ENCODE assay signal across 9 mouse cellular contexts in genomic region chr2:9884533-9885216, GRCm38 (mm10). TPM values are rescaled to one million over a fixed set of nuclear protein-coding genes. Genes with fewer than 3 reads are reported as not detected.
A peak's percentile ranks its signal among the peaks of the same experiment; 100 is the strongest.
DNase-seq lines count a peak whose midpoint lies in the region; ATAC-seq lines count a peak whose summit lies in the region.
"Had no signal": no experiment of that assay in that cellular context is flagged by ENCODE, and none has a peak within 500 bp of the region (broad histone marks: within the 10 kb centered on the region; RNA-seq: fewer than 3 reads in every experiment).

No protein-coding gene starts in this region.

- peak overlapping the region; percentile 68 for H3K9ac ChIP-seq in kidney, embryonic 16.5 days (replicated peaks; ENCODE audit: low read length)
- no peak overlapping the region for H3K9ac ChIP-seq in embryonic facial prominence, embryonic 15.5 days
- no peak overlapping the region for H3K9ac ChIP-seq in limb, embryonic 13.5 days

- peak overlapping the region; percentile 90 for H3K4me2 ChIP-seq in kidney, embryonic 16.5 days (replicated peaks; ENCODE audit: low read depth, low read length)
- H3K4me2 ChIP-seq in embryonic facial prominence, embryonic 15.5 days (replicated peaks) = peak overlapping the region; percentile 92; the same call in 1 of the 2 replicates
- peak overlapping the region; percentile 64; the same call in 1 of the 2 replicates for H3K4me2 ChIP-seq in limb, embryonic 13.5 days (replicated peaks)

- H3K27me3 ChIP-seq in kidney, embryonic 16.5 days (ENCODE audit: insufficient read depth, low read length) = peaks cover 94% of the 10 kb centered on the region
- peaks cover 90% of the 10 kb centered on the region for H3K27me3 ChIP-seq in embryonic facial prominence, embryonic 15.5 days
- H3K27me3 ChIP-seq in limb, embryonic 13.5 days = peaks cover 99% of the 10 kb centered on the region

- no peak for ATAC-seq in kidney, embryonic 16.5 days (ENCODE audit: low FRiP score, low TSS enrichment)
- no peak for ATAC-seq in embryonic facial prominence, embryonic 15.5 days (ENCODE audit: insufficient number of reproducible peaks, low FRiP score, low TSS enrichment, low read depth)
- ATAC-seq in limb, embryonic 13.5 days (ENCODE audit: low FRiP score, low read depth) = no peak

- 7% methylated on average over 15 of the region's 15 CpGs for WGBS in kidney, embryonic 16.5 days
- WGBS in embryonic facial prominence, embryonic 15.5 days = 15% methylated on average over 15 of the region's 15 CpGs
- WGBS in limb, embryonic 13.5 days = 5% methylated on average over 15 of the region's 15 CpGs

- H3K9me3 ChIP-seq in kidney, embryonic 16.5 days (ENCODE audit: low read length) = no peaks in the 10 kb centered on the region
- no peaks in the 10 kb centered on the region for H3K9me3 ChIP-seq in embryonic facial prominence, embryonic 15.5 days (replicated peaks)
- no peaks in the 10 kb centered on the region for H3K9me3 ChIP-seq in limb, embryonic 13.5 days

- DNase-seq in kidney, adult 9 months = no peak
- DNase-seq in retina, embryonic 14.5 days (ENCODE audit: low spot score) = peak; percentile 28
- DNase-seq in left cerebral cortex, postnatal 14 days (ENCODE audit: low spot score in 2 of 2) = no peak
- no peak for DNase-seq in testis, postnatal 10 days (ENCODE audit: low spot score)
- DNase-seq: layer of hippocampus, adult 9-11 months had no signal

- peak overlapping the region; percentile 67 for H3K27ac ChIP-seq in kidney, embryonic 16.5 days (ENCODE audit: low read length)
- no peak overlapping the region for H3K27ac ChIP-seq in embryonic facial prominence, embryonic 15.5 days (replicated peaks)
- no peak overlapping the region for H3K27ac ChIP-seq in limb, embryonic 13.5 days

- peaks cover 16% of the 10 kb centered on the region; the same call in 1 of the 2 replicates for H3K4me1 ChIP-seq in kidney, embryonic 16.5 days (ENCODE audit: insufficient read depth, low read length)
- peaks cover 50% of the 10 kb centered on the region for H3K4me1 ChIP-seq in embryonic facial prominence, embryonic 15.5 days
- peaks cover 44% of the 10 kb centered on the region for H3K4me1 ChIP-seq in limb, embryonic 13.5 days

- no peaks in the 10 kb centered on the region for H3K36me3 ChIP-seq in kidney, embryonic 16.5 days (ENCODE audit: insufficient read depth, low read length)
- H3K36me3 ChIP-seq in embryonic facial prominence, embryonic 15.5 days = no peaks in the 10 kb centered on the region
- H3K36me3 ChIP-seq in limb, embryonic 13.5 days = no peaks in the 10 kb centered on the region

- H3K4me3 ChIP-seq in kidney, embryonic 16.5 days (ENCODE audit: low read length) = peak overlapping the region; percentile 55
- H3K4me3 ChIP-seq in embryonic facial prominence, embryonic 15.5 days (replicated peaks) = peak overlapping the region; percentile 39
- H3K4me3 ChIP-seq in limb, embryonic 13.5 days = no peak overlapping the region

- intact Hi-C loops in left cerebral cortex, postnatal 14 days (cut with DNase I) = loop anchor here (5.0 to 10.0 kb wide), 2 partner anchors 128 to 1210 kb away; no protein-coding TSS in a partner anchor

RNA-seq across cellular contexts. Expression of gene 4930412O13Rik, which starts 3.6 kb away (rescaled TPM):
- 2.8 and 3.2 TPM in 2 replicates for polyA plus RNA-seq in kidney, embryonic 16.5 days (2015; fragmentation: Nextera tagmentation; extraction: Ambion mirVana)
- 0.67 TPM in 1 of 2 replicates, not detected in the other for polyA plus RNA-seq in embryonic facial prominence, embryonic 15.5 days (2015; fragmentation: Nextera tagmentation; extraction: Ambion mirVana)
- polyA plus RNA-seq in limb, embryonic 13.5 days (2015; fragmentation: Nextera tagmentation; extraction: Ambion mirVana) = 0.23 TPM in 1 of 2 replicates, not detected in the other
- not detected for total RNA-seq in left cerebral cortex, postnatal 14 days (2021)
- polyA plus RNA-seq: neural tube, embryonic 14.5 days had no signal

RNA-seq across cellular contexts. Expression of gene 9230102O04Rik, which starts 4.7 kb away (rescaled TPM):
- polyA plus RNA-seq in kidney, embryonic 16.5 days (2015; fragmentation: Nextera tagmentation; extraction: Ambion mirVana) = 6.7 and 7.2 TPM in 2 replicates
- polyA plus RNA-seq in embryonic facial prominence, embryonic 15.5 days (2015; fragmentation: Nextera tagmentation; extraction: Ambion mirVana) = 0.56 and 0.65 TPM in 2 replicates
- polyA plus RNA-seq in limb, embryonic 13.5 days (2015; fragmentation: Nextera tagmentation; extraction: Ambion mirVana) = not detected in 2 replicates
- not detected for total RNA-seq in left cerebral cortex, postnatal 14 days (2021)

RNA-seq across cellular contexts. Expression of gene Gata3, which starts 5.2 kb away (rescaled TPM):
- 103 and 117 TPM in 2 replicates for polyA plus RNA-seq in kidney, embryonic 16.5 days (2015; fragmentation: Nextera tagmentation; extraction: Ambion mirVana)
- 50.7 and 54.0 TPM in 2 replicates for polyA plus RNA-seq in embryonic facial prominence, embryonic 15.5 days (2015; fragmentation: Nextera tagmentation; extraction: Ambion mirVana)
- 7.8 and 8.9 TPM in 2 replicates for polyA plus RNA-seq in limb, embryonic 13.5 days (2015; fragmentation: Nextera tagmentation; extraction: Ambion mirVana)
- total RNA-seq in left cerebral cortex, postnatal 14 days (2021) = under 1 TPM in 1 of 2 experiments, not detected in 1; 0.17 TPM
